Mouse (Mus musculus) heart, embryonic 11.5 days (tissue): Measurements from ENCODE around the gene Ptar1. TPM values are rescaled to one million over a fixed set of nuclear protein-coding genes. Genes with fewer than 3 reads are reported as not detected.

Experiments
- ATAC-seq: fragments of 200-750 bp; cut with Nextera tagmentation; replicated peaks from 2 replicates; pipeline ENCODE4 v1.8.0; 2017; ENCODE audit warnings: moderate library complexity; ENCODE audit not compliant: insufficient number of reproducible peaks, low FRiP score, low TSS enrichment
- H3K27ac ChIP-seq: fragments of 300-500 bp; sonication (generic); 2 replicates; pipeline ENCODE4 v1.5.1; 2014; ENCODE audit warnings: mild to moderate bottlenecking, low read depth, low read length
- H3K27me3 ChIP-seq: fragments of 300-500 bp; sonication (generic); 2 replicates; pipeline ENCODE4 v1.6.1; 2014; ENCODE audit warnings: mild to moderate bottlenecking, low read length, mixed read lengths; ENCODE audit not compliant: control insufficient read depth, insufficient read depth
- H3K36me3 ChIP-seq: fragments of 300-500 bp; sonication (generic); 2 replicates; pipeline ENCODE4 v1.6.1; 2014; ENCODE audit warnings: mild to moderate bottlenecking, low read length, moderate library complexity, mixed read lengths; ENCODE audit not compliant: control insufficient read depth, insufficient read depth
- H3K4me1 ChIP-seq: fragments of 300-500 bp; sonication (generic); 2 replicates; pipeline ENCODE4 v1.6.1; 2014; ENCODE audit warnings: low read length; ENCODE audit not compliant: control insufficient read depth, insufficient read depth
- H3K4me2 ChIP-seq: fragments of 300-500 bp; sonication (generic); 2 replicates; pipeline ENCODE4 v1.6.1; 2014; ENCODE audit warnings: mild to moderate bottlenecking, moderate library complexity
- H3K4me3 ChIP-seq: fragments of 300-500 bp; sonication (generic); 2 replicates; pipeline ENCODE4 v1.5.1; 2014; ENCODE audit warnings: low read depth, low read length
- H3K9ac ChIP-seq: fragments of 300-500 bp; sonication (generic); 2 replicates; pipeline ENCODE4 v1.6.1; 2014; ENCODE audit warnings: mild to moderate bottlenecking, low read depth, low read length, moderate library complexity
- H3K9me3 ChIP-seq: fragments of 300-500 bp; sonication (generic); replicated peaks from 2 replicates; pipeline ENCODE4 v1.6.1; 2016; ENCODE audit warnings: low read length; ENCODE audit not compliant: control insufficient read depth
- WGBS: fragments of 180-500 bp; shearing (Covaris S2); extraction: QIAGEN DNeasy Blood & Tissue Kit; methylation state at CpG from one replicate; pipeline ENCODE4 v1.1.7; 2014; ENCODE audit not compliant: insufficient replicate concordance; 5-methylcytosine and 5-hydroxymethylcytosine counted together
- polyA plus RNA-seq: library from polyadenylated mRNA; unstranded; fragments of >200 nt; fragmentation: Nextera tagmentation; extraction: Ambion mirVana; gene quantifications from 2 replicates; pipeline ENCODE4 v1.2.1, GENCODE M21; 2014

Ptar1 gene
- polyA plus RNA-seq, 1 experiment from 2014 or later: 7.3 TPM

GRCm38 (mm10) chr19:23763371-23763770, 76.1 kb downstream of the Ptar1 start:
- Histone ChIP-seq H3K9ac (no peak overlapping the region), H3K9me3 (no peaks in the 10 kb centered on the region), H3K27ac (no peak overlapping the region), H3K4me1 (no peaks in the 10 kb centered on the region), H3K4me2 (no peak overlapping the region), H3K27me3 (peaks cover 16% of the 10 kb centered on the region), H3K4me3 (no peak overlapping the region), H3K36me3 (no peaks in the 10 kb centered on the region)
- ATAC-seq: no peak
- 82% methylated on average over 6 of the region's 6 CpGs for WGBS

GRCm38 (mm10) chr19:23764051-23764450, 76.8 kb downstream of the Ptar1 start:
- Histone ChIP-seq H3K36me3 (no peaks in the 10 kb centered on the region), H3K27ac (no peak overlapping the region), H3K4me1 (no peaks in the 10 kb centered on the region), H3K4me3 (no peak overlapping the region), H3K9me3 (no peaks in the 10 kb centered on the region), H3K9ac (no peak overlapping the region), H3K4me2 (no peak overlapping the region), H3K27me3 (peaks cover 16% of the 10 kb centered on the region)
- WGBS: 75% methylated on average over 2 of the region's 2 CpGs
- ATAC-seq: no peak

GRCm38 (mm10) chr19:23768864-23769263, 81.6 kb downstream of the Ptar1 start:
- WGBS: 66% methylated on average over 5 of the region's 5 CpGs
- H3K4me2 ChIP-seq: no peak overlapping the region
- no peaks in the 10 kb centered on the region for H3K27me3 ChIP-seq
- ATAC-seq: no peak
- H3K9ac ChIP-seq: no peak overlapping the region
- H3K9me3 ChIP-seq: no peaks in the 10 kb centered on the region
- H3K4me3 ChIP-seq: no peak overlapping the region
- H3K27ac ChIP-seq: no peak overlapping the region
- H3K4me1 ChIP-seq: no peaks in the 10 kb centered on the region
- H3K36me3 ChIP-seq: no peaks in the 10 kb centered on the region

- Histone ChIP-seq H3K27me3 (no peaks in the 10 kb centered on the region), H3K4me1 (no peaks in the 10 kb centered on the region), H3K9me3 (no peaks in the 10 kb centered on the region), H3K4me2 (no peak overlapping the region), H3K4me3 (no peak overlapping the region), H3K27ac (no peak overlapping the region), H3K36me3 (no peaks in the 10 kb centered on the region), H3K9ac (no peak overlapping the region)
- WGBS: 65% methylated on average over 10 of the region's 10 CpGs
- ATAC-seq: no peak
Measured at GRCm38 (mm10) chr19:23770494-23771423, 83.5 kb downstream of the Ptar1 start.

- Histone ChIP-seq H3K36me3 (no peaks in the 10 kb centered on the region), H3K4me3 (no peak overlapping the region), H3K9me3 (no peaks in the 10 kb centered on the region), H3K4me1 (no peaks in the 10 kb centered on the region), H3K27me3 (no peaks in the 10 kb centered on the region), H3K9ac (no peak overlapping the region), H3K4me2 (no peak overlapping the region), H3K27ac (no peak overlapping the region)
- 59% methylated on average over 7 of the region's 7 CpGs for WGBS
- ATAC-seq: no peak
Measured at GRCm38 (mm10) chr19:23771971-23772370, 84.7 kb downstream of the Ptar1 start.

GRCm38 (mm10) chr19:23775356-23775755, 88.1 kb downstream of the Ptar1 start:
- 74% methylated on average over 6 of the region's 6 CpGs for WGBS
- no peak for ATAC-seq

GRCm38 (mm10) chr19:23779130-23779529, 91.9 kb downstream of the Ptar1 start:
- ATAC-seq: no peak
- Histone ChIP-seq H3K4me3 (no peak overlapping the region), H3K36me3 (no peaks in the 10 kb centered on the region)

More at GRCm38 (mm10) chr19:23775356-23775755, 88.1 kb downstream of the Ptar1 start:
- Histone ChIP-seq H3K9ac (no peak overlapping the region), H3K9me3 (no peaks in the 10 kb centered on the region), H3K4me2 (no peak overlapping the region), H3K27me3 (no peaks in the 10 kb centered on the region), H3K27ac (no peak overlapping the region), H3K4me3 (no peak overlapping the region), H3K4me1 (peaks cover 3% of the 10 kb centered on the region; the same call in 1 of the 2 replicates), H3K36me3 (no peaks in the 10 kb centered on the region)

GRCm38 (mm10) chr19:23780105-23780504, 92.9 kb downstream of the Ptar1 start:
- WGBS: 77% methylated on average over 4 of the region's 4 CpGs
- no peaks in the 10 kb centered on the region for H3K27me3 ChIP-seq
- H3K9me3 ChIP-seq: no peaks in the 10 kb centered on the region
- H3K4me3 ChIP-seq: no peak overlapping the region
- H3K9ac ChIP-seq: no peak overlapping the region
- H3K4me2 ChIP-seq: no peak overlapping the region
- H3K36me3 ChIP-seq: no peaks in the 10 kb centered on the region
- ATAC-seq: no peak
- no peak overlapping the region for H3K27ac ChIP-seq
- peaks cover 3% of the 10 kb centered on the region; the same call in 1 of the 2 replicates for H3K4me1 ChIP-seq

More at GRCm38 (mm10) chr19:23779130-23779529, 91.9 kb downstream of the Ptar1 start:
- no peak overlapping the region for H3K9ac ChIP-seq
- no peaks in the 10 kb centered on the region for H3K27me3 ChIP-seq
- H3K9me3 ChIP-seq: no peaks in the 10 kb centered on the region
- H3K4me2 ChIP-seq: no peak overlapping the region
- peaks cover 3% of the 10 kb centered on the region; the same call in 1 of the 2 replicates for H3K4me1 ChIP-seq
- no peak overlapping the region for H3K27ac ChIP-seq
